Mouse (Mus musculus) heart, postnatal 25 days (tissue): ENCODE data around the gene Pex1. TPM values are rescaled to one million over a fixed set of nuclear protein-coding genes. Genes with fewer than 3 reads are reported as not detected.
"Not testable (repeated sequence)": the region's sequence is repeated elsewhere in the genome, so short reads cannot be mapped to it uniquely, and the experiment has no call there.

Experiments
- DNase-seq: peaks from one replicate; pipeline ENCODE4 v3.0.0; 2022; ENCODE audit warnings: low spot score
- intact Hi-C: fragments of 180-260 bp; cut with DNase I; formaldehyde crosslinking; loops from one replicate; pipeline ENCODE4 v1.15.1; 2025
- total RNA-seq, 2 experiments: library from RNA; stranded (reverse); gene quantifications; 2 replicates each; pipeline ENCODE4 v1.2.3; 2021

Gene Pex1
- total RNA-seq, 2 experiments from 2014 or later, result 8.8 to 10.0 TPM

DNA sequence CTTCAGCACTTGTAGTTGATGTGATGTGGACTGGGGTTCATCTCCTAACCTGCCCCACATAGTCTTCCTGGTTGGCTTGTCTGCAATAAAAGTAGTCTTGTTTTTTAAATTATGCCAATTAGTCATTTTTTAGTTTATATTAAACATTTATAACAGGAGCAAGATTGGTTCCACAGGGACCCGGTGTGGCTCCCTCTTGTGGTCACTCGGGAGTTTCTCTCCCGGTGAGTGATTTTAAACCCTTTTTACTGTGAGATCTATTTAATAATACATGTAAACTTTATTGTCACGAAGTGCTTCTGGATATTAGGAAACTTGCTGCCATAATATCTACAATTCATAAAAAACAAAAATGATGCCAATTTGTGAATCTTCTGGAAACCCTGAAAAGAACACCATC lies 38.1 kb downstream of the Pex1 start:
- DNase-seq, result no peak
- intact Hi-C loops, result no loop called here

DNA sequence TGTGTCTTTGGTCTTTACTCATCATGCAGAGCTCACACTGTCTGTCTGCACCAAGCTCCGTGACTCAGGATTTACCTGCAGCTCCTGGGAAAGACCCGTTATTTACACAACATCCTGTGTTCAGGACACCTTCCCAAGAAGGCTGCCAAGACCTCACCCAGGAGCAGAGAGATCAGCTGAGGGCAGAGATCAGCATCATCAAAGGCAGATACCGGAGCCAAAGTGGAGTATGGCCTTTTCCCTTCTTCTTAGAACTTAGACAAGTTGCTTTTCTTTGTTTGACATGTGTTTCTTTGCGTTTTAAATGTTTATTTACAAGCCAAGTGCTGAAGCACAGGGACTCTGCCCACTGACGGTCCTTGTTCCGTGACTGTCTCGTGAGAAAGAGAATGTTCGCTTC lies 39.4 kb downstream of the Pex1 start:
- DNase-seq, result no peak
- intact Hi-C loops, result no loop called here

DNA sequence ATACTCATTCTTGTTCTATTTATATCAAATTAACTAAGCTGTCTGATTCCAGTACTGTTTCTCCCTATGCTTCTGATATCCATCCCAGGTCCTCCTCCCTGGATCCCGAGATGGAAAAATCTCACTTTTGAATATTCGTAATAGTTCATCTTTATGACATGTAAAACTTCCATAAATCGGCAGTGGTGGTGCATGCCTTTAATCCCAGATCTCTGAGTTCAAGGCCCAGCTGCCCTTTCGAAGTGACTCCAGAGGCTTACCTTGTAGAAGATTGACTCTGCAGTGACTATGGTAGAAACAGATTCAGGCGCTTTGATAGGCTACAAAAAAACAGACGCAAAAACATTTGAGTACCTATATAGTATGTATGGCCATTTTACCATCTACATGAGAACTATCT lies 48.8 kb downstream of the Pex1 start:
- no peak for DNase-seq
- intact Hi-C loops, result loop anchor here (5.0 kb wide), 1 partner anchor 158 kb away; the partner anchor contains the start of genes Ankib1 and Krit1

DNA sequence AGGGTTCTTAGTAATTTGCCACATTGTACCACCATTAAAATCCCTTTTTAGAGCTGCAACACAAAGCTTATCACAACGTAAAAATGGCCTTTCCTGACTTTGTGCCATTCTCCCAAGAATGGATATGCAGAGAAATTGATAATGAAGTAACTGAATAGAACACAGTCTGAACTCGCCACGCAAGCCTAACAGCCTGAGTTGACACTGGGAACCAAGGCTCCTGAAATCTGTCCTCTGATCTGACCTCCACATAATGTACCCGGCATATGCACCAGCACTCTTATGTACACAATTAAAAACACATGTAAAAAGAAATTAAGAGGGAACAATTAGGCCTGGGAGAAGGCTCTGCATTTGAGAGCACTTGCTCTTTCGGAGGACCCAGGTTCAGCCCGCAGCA lies 49.5 kb downstream of the Pex1 start:
- no peak for DNase-seq
- intact Hi-C loops, result loop anchor here (5.0 kb wide), 1 partner anchor 157 kb away; the partner anchor contains the start of genes Ankib1 and Krit1

DNA sequence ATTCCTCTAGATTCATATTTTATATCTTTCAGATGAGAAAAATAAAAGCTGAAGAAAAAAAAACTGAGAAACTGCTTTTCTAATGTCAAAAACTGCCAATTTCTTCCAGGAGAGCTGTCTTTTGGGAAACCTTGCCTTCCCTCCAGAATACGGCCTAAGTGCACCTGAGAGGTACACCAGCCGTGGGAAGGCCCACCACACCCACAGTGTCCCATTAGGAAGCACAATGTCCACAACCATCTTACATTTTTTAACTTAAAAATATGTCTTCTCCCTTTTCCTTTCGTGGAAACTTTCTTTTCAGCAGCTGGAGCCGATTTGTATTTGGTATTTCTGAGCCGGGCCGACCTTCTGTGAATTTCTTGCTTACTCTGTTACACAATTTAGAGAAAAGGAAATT lies 50.7 kb downstream of the Pex1 start:
- intact Hi-C loops, result loop anchor here (2.0 to 5.0 kb wide), 2 partner anchors 156 to 546 kb away; partner anchors contain the start of genes Ankib1, Krit1 and Mterf1b
- DNase-seq, result no peak

DNA sequence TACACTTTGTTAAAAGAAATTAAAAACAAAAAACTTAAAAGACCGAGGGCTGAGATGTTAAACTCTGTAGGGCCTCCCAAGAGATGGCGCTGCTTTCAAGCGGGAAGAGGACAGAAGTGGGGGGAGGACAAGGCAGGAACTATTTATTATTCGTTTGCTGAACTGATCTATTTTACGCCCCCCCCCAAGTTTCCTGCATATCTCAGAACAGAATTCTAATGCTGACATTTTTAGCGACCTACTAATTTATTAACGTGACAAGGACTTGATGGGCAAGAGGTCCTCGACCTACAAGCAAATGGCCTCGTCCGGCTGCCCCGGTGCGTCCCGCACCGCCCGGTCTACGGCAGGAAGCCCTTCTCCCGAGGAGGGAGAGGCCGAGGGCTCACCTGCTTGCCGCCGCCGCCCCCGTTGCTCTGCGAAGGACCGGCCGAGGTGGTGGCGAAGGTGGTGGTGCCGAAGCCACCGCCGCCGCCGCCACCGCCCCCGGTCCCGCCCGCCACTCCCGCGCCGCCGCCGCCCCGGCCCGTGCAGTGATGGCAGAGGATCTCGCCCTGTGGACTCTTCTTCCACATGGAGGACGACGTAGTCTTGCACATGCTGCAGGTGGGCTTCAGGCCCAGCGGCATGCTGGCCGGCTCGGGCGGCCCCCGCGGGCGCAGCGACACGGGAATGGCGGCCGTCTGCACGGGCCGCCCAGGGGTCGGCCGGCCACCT lies 51.3 kb downstream of the Pex1 start:
- intact Hi-C loops, result loop anchor here (2.0 to 5.0 kb wide), 2 partner anchors 155 to 546 kb away; partner anchors contain the start of genes Ankib1, Krit1 and Mterf1b

DNA sequence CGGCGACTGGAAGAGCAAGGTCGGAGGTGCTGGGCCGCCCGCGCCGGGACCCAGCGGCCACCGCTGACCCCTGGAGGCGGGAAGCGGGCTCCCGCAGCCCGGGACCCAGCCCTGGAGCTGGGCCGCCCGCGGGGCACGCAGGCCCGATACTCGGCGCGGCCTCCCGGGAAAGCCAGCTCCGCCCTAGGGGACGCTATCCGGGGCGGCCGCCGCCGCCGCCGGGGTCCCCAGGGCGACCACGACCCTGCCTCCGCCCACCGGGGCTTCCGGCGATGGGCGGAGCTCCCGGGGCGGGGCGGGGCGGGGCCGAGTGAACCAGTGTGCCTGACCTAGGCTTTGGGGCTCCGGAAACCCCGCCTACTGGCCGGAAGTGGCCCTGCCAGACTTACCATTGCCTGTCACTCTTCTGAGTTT lies 51.8 kb downstream of the Pex1 start:
- peak; percentile 85 for DNase-seq
- intact Hi-C loops, result loop anchor here (2.0 to 5.0 kb wide), 2 partner anchors 155 to 545 kb away; partner anchors contain the start of genes Ankib1, Krit1 and Mterf1b

More for the DNA sequence above, 51.3 kb downstream of the Pex1 start:
- DNase-seq, result no peak

DNA sequence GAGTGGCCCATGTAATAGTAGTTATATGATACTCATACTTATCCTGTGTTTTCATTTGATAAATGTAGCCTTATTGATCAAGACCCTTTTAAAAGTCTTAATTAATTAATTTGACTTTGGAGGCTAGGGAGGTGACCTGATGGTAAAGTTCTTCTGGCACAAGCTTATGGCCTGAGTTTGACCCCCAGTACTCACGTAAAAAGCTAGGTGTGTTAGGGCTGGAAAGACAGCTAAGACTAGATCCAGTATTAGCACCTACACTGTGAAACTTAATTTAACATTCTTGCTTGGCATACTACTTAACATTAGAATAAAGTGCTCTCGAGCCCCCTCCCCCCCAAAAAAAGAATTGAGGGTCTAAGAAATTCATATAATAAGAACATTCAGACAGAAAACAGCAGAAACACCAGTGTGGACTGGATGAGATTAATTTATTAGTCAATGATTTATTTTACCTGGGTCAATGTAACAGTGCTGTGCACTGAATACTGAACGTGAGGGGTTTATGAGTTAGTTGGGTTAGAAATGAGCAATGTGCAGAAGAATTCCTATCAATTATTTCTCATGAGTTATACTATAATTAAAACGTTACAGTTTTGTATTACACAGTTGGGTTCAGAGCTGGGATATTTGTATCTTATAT lies 52.5 kb downstream of the Pex1 start:
- intact Hi-C loops, result loop anchor here (5.0 kb wide), 1 partner anchor 154 kb away; the partner anchor contains the start of genes Ankib1 and Krit1

DNA sequence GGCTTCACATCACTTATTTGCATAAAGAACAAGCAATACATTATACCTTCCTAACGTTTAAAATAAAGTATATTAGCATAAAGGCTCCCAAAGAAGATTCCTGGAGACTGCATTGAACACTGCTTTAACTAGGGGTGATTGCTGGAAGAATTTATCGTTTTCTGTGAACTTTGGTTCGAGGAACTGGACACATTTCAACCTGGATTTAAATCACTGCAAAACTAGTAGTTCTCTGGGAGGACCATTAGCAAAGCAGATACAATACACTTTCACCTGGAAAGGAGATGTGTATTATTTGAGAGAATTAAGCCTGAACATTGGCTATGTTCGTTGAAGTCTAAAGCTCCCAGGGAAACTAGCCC lies 53.0 kb downstream of the Pex1 start:
- intact Hi-C loops, result loop anchor here (5.0 kb wide), 1 partner anchor 153 kb away; the partner anchor contains the start of genes Ankib1 and Krit1
- DNase-seq, result no peak

More for the DNA sequence above, 52.5 kb downstream of the Pex1 start:
- no peak for DNase-seq

DNA sequence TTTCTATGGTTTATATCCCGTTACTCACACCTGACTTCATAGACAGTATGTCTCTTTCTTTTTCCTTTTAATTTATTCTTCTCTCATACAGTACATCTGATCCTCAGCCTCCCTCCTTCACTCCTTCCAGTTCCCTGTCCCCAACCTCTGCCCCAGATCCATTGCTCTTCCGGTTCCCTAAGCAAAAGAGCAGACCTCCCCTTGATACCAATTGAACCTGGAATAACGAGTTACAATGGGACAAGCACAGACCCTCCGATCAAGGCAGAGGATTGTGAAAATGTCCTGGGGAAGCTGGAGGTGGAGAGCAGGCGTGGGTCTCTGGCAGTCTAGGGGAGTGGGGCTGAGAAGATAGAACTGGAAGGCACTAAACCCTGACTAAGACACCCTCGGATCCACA lies 55.0 kb downstream of the Pex1 start, which contains the start of gene Tmbim7:
Gene Tmbim7, plus strand, starts transcription at position 301 of the 400 bp plus-strand sequence.
- no peak for DNase-seq
- intact Hi-C loops, result no loop called here

DNA sequence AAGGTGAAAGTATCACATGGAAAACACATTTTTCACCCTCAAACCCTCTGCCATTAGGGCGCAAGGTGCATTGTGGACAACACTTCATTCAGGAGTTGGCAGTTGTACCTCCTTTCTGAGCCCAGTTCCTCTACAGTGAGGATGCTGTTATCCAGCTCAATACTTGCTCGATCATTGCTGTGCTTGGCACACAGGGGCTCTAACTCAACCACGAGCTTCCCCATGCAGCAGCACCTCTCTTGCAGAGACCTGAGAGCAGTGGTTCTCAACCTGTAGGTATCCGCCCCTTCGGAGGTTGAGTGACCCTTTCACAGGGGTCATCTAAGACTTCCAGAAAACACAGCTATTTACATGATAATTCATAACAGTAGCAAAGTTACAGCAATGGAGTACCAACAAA lies 55.8 kb downstream of the Pex1 start:
- DNase-seq, result no peak
- intact Hi-C loops, result no loop called here

DNA sequence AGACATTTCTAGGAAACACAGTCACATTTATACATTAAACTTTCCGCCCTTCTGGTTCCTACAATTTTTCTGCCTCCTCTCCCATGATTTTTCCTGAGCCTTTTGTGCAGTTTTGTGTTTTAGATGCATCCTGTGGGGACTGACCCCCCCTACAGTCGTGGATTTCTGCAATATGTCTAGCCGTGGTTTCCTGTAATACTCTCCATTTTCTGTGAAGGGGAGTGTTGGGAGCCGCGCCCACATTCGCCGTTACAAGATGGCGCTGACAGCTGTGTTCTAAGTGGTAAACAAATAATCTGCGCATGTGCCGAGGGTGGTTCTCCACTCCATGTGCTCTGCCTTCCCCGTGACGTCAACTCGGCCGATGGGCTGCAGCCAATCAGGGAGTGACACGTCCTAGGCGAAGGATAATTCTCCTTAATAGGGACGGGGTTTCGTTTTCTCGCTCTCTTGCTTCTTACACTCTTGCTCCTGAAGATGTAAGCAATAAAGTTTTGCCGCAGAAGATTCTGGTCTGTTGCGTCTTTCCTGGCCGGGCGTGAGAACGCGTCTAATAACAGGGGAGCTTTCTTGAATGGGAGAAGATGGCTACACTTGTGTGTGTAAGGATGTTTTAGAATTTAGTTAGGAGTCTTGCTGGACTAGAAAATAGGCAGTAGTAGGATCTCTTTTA lies 57.2 kb downstream of the Pex1 start:
- intact Hi-C loops, DNase-seq: not testable (repeated sequence)

DNA sequence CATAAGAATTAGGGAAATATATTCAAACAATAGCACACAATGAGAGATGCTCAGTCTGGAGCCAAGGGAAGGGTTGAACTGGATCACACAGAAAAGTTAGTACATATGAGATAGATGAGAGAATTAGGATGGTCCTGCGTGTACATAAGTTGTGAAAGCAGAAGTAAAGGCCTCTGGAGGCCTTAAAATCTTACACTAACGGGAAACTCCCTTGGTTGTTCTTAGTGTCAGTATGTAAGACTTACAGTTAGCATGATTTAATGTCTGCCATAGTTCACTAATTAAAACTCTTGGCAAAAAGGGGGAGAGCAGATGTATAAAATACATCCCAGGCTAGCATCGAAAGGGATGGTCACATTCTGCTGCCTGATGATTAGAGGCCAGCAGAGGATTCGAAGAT lies 57.9 kb downstream of the Pex1 start:
- intact Hi-C loops, result no loop called here
- DNase-seq, result no peak

DNA sequence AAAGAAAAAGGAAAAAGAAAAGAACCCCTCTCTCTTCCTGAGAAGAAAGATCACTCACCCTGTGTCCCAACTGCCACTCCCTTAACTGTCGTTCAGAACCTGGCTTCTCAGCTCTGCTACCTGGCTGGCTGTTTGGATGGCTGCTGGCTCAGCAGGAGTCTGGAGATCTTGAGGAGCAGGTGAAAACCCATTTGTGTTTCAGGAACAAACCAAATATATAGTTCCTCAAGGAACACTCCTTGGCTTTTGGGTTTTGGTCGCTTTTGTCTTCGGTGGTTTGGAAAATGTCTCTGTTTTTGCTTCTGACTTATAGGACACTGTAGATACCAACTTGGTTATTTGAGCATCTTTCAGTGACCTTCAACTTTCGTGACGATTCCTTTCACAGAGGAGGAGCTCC lies 61.2 kb downstream of the Pex1 start, which contains the start of gene Gatad1:
Gene Gatad1, minus strand, starts transcription at position 101 of the 400 bp plus-strand sequence.
- DNase-seq, result no peak
- intact Hi-C loops, result no loop called here

DNA sequence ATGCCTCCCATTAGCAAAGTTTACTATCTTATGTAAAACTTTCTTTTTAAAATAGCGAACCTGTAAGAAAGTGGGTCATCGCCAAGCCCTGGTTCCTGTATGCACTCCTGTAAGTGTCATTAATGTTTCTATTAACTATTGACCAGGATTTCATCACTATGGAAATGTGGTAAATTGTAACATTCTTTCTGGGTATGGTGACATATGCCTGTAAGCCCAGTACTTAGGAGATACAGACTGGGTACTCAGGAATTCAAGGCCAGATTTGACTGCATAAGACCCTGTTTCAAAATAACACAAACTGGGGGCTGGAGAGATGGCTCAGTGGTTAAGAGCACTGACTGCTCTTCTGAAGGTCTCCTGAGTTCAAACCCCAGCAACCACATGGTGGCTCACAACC lies 69.4 kb downstream of the Pex1 start:
- intact Hi-C loops, result no loop called here
- no peak for DNase-seq

DNA sequence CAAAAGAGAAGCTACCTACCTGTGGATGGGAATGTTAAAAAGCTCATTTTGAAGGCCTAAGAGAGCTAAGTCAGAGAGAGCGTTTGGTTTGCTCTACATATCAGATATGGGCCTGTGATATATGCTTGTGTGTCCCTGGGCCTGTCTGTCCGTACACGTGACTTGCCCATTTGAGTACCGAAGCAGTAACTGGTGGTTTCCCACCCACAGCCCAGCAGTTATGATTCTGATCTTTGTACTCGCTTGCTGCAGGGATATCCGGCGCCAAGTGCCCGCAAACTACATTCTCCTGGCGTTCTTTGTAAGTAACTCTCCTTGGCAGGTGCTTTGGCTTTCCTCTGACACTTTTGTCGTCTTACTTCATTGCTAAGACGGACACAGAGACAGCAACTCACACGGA lies 70.7 kb downstream of the Pex1 start:
- intact Hi-C loops, result no loop called here
- no peak for DNase-seq

DNA sequence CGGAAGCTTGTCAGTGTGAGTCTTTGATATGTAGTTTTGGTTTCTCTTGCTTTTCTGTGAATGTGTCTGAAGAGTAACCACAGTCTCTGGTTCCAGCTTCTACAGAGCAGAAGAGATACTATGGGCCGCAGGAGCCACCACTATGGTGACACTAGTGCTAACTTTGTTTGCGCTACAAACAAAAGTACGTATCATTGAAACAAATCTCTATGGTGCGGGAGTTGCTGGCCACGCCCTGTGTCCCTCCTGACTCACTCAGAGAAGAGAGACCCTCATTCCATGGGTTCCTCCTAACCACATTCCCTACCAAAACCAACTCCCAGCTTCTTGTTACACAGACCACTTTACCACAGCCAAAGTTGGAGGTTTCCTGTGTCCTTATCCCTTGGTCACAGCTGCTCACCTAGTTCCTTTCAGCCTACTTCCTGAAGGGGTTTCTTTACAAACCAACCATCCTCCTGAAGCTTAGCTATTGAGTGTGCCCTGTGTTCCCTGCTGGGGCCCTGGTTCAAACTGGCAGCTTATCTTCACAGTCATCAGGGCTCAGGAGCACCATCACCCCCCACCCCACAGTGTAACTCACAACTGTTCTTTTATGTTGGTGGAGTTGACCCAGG lies 74.2 kb downstream of the Pex1 start:
- no peak for DNase-seq
- intact Hi-C loops, result no loop called here
